Mouse (Mus musculus) embryo, embryonic 10.5 days (tissue): ENCODE measurements around the gene Cdc20b.

Experiments used
- DNase-seq: peaks from one replicate; pipeline ENCODE4 v3.0.0-alpha.2; 2015; ENCODE audit warnings: low spot score

The Cdc20b gene

GRCm38 (mm10) chr13:113094618-113095017 is 59.7 kb downstream of the Cdc20b start:
- no peak for DNase-seq

DNA sequence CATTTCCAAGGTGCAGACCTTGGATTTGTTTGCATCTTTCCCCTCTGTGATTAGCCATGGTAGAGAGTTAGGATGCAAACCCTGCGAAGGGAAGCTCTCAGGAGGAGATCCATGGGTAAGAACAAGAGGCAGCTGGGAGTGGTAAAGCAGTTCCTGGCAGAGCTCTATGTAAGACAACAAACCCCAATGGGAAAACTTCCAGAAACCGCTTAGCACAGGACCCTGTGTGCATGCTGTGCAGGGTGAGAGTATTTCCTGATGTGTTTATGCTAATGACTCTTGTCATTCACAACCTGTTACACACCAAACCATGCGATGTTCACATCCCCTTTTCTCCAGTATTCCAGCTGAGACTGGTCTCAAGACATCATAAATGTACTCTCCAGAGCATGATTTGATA is 62.1 kb downstream of the Cdc20b start:
- DNase-seq, result no peak

- DNase-seq, result no peak
Measured at GRCm38 (mm10) chr13:113098406-113098805, 63.5 kb downstream of the Cdc20b start.

GRCm38 (mm10) chr13:113100879-113101278 is 66.0 kb downstream of the Cdc20b start, which contains the start of gene Gzma:
TSS of gene Gzma (minus strand) at chr13:113100981.
- no peak for DNase-seq

- no peak for DNase-seq
Measured at GRCm38 (mm10) chr13:113101804-113102203, 66.9 kb downstream of the Cdc20b start.

DNA sequence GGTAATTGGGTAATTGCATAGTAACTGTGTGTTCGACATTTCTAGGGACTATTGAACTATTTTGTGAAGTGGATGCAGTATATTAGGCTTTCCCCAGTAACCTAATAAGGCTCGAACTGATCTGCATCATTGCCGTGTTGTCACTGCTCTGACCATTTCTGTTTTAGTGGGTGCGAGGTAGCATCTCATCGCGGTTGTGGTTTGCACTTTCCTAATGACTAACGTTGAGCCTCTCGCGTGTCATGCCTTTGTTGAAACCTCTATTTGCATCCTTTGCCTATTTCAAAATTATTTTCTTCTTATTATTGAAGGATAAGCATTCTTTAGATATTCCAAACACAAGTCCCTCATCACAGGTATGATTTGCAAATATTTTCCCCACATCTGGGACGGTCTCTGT is 69.8 kb downstream of the Cdc20b start:
- DNase-seq, result no peak

DNA sequence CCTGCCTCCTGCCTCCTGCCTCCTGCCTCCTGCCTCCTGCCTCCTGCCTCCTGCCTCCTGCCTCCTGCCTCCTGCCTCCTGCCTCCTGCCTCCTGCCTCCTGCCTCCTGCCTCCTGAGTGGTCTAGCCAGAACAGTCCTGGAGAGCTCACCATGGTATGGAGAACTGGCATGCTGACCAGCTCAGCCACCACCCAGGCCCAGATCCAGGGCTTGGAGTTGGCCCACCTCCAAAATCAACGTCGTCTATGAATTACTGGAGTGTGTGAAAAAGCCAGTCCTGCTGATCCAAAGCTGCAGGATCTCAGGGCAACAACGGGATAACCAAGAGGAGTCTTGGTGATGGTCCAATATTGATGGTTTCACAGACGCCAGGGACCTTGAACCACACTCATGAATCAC is 84.1 kb downstream of the Cdc20b start:
- DNase-seq, result no peak

- DNase-seq, result no peak
Measured at GRCm38 (mm10) chr13:113120324-113121237, 85.7 kb downstream of the Cdc20b start.

DNA sequence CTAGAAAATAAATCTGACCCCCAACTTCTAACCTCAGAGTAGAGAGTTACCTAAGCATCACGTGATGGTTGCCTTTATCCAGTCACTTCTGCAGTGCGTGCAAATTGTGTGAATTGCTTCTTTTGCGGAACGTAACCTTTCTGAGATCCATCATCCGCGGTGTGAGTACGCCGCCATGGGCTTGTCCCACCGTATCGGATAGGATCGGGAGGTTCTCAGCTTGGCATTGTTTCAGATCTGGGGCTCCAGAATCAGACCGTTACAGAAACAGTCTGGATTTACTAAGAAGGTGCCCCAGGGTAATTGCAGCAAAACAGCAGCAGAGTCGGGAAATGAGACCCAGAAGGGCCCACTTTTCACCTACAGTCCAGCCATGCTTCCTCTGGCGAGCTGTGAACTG is 86.4 kb downstream of the Cdc20b start:
- DNase-seq, result no peak

- no peak for DNase-seq
Measured at GRCm38 (mm10) chr13:113129974-113130373, 95.1 kb downstream of the Cdc20b start.

DNA sequence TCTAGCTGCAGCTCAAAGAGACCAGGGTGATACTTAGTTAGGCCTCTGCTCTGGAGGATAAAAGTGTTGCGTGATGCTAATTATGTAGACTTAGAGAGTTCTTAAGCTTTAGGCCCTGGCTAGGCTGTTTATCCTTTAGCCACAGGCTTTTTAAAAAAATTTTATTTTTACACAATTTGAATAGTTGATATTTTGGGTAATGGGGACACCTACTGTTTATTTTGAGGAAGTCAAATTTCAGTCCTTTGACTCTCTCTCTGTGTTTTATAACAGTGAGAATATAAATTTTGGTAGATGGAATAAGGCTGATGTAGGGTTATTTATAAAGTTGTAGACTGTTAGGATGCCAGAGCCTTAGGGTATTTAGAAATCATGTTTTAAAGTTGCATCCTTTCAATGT is 104.7 kb downstream of the Cdc20b start:
- no peak for DNase-seq
